Mouse (Mus musculus) adrenal gland, adult (tissue): ENCODE data around the gene Rasgrp2.

ENCODE experiments used
- DNase-seq, 2 experiments: peaks; one replicate each; pipeline ENCODE4 v3.0.0; 2022 to 2023; ENCODE audit warnings: low spot score in 1 of 2; ENCODE audit not compliant: inconsistent age in 2 of 2

Gene Rasgrp2

DNA sequence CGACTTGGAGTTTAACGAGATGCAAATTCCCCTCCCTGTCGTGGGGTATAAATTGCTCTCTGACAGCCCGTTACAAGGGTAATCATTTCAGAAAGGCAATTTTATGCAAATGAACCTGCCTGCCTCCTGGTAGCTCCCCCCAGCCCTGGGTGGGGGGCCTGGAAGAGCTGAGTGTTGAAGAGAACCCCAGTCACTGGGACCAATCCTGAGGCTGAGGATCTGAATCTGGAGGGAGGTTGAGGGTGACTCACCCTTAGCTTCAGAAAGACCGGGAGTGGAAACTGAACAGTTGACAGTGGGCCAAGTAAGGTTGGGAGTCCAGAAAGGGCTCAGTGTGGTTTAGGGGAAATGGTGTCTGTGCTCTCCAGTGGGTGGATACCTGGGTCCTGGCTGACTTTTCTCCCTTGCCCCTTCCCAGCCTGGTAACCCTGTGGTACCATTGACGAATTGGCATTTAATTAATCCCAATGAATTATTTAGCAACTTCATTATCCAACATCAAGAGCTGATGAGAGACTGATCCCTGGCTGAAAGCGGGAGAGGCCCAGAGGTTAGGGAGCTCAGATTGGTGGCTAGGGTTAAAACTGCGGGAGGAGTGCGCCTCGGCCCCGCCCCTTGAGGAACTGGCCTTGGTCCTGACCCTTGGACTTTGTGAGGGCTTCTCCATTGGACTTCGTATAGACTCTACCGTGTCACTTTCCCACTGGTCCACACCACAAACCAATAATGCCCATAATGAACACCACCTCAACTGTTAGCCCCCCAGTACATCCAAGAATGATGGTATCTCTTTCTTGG is 27.8 kb downstream of the Rasgrp2 start:
- DNase-seq = peak; percentile 40 to 66

DNA sequence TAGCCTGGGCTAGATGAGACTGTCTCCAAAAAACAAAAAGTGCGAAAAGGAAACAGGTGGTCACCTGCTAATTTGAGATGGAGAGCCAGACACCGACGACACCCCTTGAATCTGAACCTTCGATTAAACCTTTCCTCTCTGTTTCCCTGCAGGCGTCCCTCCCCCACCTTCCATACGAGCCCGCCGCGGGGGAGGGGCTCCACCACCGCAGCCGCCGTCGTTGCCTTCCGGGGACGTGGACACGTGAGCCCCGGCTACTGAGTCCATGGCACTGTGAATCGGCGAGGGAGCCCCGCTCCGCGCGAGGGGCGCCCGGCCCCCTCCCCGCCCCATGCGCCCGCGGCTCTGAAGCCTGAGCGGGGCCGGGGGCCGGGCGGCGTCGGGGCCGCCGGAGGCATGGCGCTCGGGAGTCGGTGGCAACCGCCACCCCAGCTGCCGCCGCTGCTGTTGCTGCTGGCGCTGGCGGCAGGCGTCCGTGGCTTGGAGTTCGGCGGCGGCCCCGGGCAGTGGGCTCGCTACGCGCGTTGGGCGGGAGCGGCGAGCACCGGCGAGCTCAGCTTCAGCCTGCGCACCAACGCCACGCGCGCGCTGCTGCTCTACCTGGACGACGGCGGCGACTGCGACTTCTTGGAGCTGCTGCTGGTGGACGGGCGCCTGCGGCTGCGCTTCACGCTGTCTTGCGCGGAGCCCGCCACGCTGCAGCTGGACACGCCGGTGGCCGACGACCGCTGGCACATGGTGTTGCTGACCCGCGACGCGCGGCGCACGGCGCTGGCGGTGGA is 28.7 kb downstream of the Rasgrp2 start:
- DNase-seq = peak in 1 of 2 experiments; percentile 46

DNA sequence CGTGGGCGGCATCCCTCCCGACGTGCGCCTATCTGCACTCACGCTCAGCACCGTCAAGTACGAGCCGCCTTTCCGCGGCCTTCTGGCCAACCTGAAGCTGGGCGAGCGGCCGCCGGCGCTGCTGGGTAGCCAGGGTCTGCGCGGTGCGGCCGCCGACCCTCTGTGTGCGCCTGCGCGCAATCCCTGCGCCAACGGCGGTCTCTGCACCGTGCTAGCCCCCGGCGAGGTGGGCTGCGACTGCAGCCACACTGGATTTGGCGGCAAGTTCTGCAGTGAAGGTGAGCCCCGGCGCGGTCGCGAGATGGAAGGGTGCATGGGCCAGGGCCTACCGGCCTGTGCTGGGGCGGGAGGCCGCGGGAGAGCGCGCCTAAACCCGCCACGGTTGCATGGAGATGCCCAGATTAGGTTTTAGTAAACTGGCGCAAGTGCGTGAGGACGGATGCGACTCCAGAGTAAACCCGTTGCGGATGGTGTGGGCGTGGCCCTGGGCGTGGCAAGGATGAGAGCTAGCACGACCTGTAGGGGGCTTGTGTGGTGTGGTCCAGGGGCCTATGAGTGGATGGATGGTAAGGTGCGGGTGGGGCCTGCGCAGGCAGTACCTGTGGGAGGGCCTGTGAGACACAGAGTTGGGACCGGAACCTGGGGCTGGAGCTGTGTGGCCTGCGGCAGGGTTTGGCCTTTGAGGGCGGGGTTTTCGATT is 29.5 kb downstream of the Rasgrp2 start:
- no peak for DNase-seq

DNA sequence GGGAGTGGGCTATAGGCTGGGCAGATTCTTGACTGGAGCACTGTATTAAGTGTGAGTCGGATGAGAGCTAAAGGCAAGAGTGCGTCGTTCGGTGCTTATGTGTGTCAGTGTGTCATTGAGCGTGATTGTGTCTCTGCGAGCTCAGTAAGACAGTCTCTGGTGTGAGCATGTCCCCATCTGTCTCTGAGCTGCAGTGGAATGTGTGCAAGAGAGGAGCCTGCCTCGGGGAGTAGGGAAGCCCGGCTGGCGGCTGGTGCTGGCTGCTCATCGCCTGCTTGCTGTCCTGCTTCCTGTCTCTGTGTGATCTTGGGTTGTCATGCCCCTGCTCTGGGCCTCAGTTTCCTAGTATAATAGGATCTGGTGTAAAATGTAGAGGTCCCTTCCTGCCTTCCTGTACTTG is 43.9 kb downstream of the Rasgrp2 start:
- DNase-seq = no peak

DNA sequence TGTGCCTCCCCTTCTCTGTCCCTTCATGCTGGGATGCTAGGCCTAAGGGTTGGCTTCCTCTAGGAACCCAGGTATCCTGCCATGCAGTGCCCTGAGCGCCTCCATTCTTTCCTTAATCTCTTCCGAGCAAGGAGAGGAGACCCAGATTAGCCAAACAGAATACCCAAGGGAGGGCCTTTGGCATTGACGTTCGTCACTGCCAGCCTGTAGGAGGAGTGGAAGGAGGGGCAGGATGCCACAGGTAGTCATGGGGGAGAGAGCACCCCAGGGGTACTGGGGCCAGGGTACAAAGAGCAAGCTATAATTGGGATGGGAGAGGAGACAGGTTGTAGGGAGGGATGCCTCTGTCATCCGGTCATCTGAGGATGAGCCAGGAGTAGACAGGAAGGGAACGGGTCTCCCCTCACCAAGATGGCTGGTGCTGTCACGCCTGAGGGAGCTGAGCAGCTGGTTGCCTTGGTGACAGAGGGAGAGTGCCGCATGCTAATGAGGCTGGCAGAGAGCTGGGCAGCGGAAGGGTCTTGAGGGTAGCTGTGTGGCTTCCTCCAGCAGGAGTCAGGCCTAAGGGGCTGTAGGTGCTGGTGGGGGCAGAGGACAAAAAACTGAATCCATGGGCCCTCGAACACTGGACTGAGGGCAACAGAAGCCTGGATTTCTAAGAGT is 46.8 kb downstream of the Rasgrp2 start:
- no peak for DNase-seq

DNA sequence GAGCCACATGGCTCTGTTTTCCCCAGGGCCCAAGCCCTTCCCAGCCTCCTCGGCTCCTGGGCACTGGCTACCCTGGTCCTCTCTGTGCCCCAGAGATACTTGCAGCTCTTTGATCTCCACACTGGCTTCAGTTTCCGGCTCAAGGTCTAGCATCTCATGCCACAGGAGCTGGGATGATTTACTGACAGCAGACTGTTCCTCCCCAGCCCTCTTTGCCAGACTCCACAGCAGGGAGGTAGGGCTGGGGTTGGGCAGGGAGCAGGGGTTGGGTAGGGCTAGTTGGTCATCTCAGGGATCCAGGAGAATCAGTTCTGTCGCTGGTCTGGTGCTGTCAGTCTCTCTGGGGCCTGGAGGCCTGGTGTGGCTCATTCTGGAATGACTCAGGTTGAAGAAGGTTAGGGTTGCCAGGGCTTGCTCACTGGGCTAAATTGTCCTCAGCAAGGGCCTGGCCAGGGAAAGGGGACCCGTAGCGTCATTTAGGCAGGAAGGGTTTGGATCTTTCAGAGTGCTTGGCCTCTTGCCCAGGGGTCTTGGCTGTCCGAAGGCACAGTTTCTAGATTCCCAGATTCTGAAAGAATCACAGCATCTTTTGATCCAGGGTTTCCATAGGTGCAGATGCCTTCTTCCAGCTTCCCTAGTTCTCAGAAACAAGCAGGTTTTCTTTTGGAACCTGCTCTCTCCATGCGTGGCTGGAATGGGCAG is 47.7 kb downstream of the Rasgrp2 start:
- DNase-seq = peak; percentile 70 to 75

DNA sequence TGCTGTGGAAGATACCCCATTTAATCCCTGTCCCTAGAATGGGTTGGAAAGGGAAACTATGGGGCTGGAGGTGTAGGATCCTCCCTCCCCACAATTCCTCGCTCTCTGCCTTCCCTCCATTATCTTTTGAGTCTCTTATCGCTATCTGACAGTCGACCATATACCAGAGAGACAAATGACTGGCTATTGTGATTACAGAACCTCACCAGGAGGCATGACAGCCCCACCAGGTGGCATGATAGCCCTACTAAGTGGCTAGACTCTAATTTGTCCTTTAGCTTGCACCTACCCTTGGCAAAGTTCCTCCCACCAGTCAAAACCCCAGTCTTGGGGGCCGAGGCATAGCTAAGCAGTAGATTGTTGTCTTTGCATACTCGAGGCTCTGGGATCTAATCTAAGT is 49.6 kb downstream of the Rasgrp2 start:
- DNase-seq = no peak

DNA sequence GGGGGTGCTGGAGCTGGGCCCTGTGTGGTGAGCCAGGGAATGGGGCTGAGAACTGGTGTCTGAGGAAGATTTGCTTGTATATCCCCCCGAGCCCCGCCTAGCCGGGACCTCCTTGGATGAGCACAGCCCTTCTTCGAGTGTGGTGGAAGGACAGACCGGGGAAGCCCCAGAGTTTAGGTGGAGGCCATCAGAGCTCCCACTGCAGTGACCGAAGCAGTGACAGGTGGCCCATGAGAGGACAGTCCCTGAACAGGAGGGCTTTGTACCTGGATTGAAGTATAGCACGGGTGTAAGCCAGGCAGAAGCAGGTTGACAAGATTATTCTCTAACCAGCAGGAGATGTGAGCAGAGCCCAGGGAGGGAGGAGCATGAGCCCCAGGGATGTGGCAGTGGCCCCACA is 50.7 kb downstream of the Rasgrp2 start:
- no peak for DNase-seq

DNA sequence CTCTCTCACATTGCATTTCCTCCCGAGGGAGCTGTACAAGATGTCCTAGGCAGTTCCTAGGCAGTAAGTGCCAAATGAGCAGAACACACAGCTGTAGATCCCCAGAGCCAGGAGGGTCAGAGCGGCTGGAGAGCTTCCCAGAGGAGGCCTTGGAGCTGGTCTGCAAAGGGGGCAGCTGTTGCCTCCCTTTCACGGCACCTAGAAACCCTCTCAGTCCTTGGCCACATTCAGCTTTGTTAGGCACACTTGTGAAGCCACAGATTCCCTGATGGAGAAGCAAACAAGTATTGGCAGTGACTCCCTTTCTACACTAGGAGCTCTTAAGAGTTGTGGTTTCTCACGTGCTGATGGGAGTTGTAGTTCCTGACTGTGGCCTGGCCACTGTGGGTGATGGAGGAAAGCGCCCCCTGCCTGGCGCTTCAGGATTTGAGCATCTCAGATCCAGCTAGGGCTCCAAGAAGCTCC is 52.9 kb downstream of the Rasgrp2 start:
- DNase-seq = peak; percentile 81 to 91

DNA sequence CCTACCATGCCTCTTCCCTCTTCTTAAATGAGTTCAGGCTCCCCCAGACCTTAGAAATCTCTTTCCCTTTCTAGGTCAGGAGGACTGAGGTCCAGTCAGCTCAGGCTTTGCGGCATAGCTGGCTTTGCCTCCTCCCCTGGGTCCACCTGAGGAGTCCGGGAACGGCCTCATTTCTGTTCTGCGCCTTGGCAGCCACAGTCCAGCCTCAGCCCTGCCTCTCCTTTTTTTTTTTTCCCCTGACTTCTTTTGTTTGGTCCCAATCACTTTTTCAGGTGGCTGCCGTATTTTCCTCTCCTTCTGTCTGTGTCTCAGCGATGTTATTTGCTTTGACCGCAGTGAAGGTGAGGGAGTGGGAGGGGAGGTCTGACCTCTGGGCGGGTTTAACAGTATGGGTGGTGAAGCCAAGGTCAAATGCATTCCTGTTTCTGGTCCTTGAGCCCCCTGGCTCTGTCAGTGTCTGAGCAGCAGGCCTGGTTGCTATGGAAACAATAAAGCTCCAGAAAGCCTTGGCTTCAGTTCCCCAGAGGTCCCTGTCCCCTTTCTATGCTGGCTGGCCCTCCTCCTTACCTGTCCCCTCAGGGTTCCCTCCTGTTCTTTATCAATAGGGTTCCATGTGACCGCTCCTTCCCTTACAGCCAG is 53.7 kb downstream of the Rasgrp2 start:
- DNase-seq = no peak

DNA sequence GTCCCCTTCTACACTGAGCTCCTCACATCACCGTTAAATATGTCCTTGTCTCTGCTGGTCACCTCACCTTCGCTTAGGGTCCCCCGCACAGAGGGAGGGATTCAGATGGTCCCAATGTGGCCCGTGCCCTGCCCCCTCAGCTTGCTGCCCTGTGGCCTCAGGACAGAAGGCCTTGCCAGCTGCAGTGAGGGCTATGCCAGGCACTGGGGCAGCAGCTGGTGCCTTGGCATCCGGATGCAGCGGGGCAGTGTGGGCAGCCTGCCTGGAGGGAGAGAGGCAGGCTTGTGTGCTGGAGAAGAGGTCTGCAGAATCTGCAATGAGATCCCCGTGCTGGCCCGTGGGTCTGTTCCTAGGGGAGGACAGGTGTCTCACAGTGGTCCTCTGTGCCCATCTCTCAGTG is 54.2 kb downstream of the Rasgrp2 start:
- DNase-seq = no peak

DNA sequence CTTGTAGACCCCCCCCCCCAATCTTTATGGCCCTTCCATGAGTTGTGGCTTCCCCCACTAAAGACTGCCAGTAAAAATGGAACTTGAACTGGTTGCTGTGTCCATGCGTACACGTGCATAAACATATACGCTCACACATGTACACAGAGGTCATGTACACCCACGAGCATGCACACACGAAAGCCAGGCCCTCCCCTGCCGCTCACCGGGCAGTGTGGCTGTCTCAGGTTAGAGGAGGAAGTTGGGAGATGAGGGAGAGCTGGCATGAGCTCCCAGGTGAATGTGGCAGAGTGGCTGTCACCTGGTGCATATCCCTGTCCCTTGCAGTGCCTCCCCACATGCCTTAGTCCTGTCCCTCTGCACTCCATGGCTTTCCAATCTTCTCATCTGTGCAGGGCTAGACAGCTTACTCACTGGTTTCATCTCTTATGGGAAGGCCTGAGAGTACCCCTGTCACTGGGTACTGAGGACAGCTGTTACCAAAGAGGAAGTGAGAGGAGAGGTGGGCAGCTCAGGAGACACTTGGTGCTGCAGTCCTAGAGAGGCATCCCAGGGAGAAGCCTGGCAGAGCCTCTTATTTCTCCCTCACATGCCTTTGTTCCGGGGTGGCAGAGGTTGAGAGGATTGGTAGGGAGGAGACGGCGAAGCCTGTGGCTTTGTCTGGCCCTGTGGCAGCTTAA is 55.0 kb downstream of the Rasgrp2 start:
- DNase-seq = no peak

DNA sequence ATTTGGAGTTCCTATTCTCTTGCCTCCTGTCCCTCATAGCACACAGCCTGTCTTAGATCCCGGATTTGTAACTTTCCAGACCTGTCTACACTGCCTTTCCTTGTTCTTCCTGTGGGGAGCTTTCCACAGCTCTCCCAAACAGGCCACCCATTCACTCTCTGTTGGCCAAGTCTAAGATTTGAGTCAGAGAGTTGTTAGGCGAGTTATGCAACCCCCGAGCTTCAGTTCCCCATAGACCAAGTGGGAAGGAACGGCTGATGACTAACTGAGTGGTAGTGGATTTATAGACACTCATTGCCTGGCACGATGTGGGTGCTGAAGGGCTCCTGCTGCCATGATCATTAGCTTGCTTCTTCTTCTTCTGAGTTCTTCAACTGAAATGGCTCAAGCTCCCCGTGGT is 60.4 kb downstream of the Rasgrp2 start:
- DNase-seq = no peak

DNA sequence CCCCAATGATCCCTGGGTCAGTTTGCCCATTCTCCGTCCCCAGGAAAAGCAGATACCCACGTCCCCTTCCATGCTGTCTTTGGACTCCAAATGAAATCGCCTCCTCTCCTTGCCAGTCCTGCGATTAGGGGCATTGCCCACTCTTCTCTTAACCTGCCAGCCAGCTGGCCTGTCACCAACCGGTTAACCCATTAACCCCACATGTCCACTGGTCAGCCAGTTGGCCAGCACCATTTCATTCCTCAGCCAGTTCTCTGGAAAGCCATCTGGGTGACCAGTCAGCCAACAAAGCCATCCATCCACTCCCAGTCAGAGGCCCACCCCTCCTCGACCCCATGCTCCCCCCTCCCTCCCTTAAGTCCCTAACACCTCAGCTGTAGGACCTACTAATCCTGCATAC is 63.7 kb downstream of the Rasgrp2 start:
- DNase-seq = no peak

DNA sequence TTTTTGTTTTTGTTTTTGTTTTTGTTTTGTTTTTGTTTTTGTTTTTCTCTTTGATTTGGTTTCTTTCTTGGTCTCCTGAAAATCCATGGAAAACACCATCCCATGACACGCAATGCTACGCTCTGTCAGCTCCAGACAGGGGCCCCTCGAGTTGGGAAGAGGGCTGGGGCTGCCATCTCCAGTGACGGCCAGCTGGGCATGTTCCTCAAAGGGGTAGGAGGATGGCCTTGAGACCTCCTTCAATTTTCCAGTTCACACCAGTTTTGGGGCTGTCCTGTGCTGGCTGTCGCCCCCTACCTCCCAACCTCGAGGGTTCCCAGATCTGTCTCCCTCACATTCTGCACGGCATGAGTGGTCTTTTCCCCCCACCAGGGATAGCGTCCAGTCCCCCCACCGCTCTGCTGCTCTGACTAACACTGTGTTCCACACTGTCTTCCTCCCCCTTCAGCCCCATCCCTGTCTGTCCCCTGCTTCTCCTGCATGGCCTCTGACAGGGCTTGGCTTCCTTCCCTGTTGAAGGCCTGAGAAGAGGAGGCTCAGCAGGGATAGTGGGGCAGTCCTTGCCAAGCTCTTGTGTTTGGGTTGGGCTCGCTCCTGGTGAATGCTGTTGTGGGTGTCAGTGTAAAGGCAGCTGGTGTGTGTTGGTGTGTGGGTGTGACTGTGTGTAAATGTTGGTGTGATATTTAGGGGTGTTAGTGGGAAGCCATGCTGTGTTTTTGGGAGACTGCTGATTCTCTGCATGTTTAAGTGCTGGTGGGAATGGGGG is 65.3 kb downstream of the Rasgrp2 start:
- no peak for DNase-seq
